Mouse (Mus musculus): Measurements from ENCODE around the gene Il5. TPM values are rescaled to one million over a fixed set of nuclear protein-coding genes. Genes with fewer than 3 reads are reported as not detected.

Gene Il5
- polyA plus RNA-seq, 1 experiment from 2014 or later = not detected

DNA sequence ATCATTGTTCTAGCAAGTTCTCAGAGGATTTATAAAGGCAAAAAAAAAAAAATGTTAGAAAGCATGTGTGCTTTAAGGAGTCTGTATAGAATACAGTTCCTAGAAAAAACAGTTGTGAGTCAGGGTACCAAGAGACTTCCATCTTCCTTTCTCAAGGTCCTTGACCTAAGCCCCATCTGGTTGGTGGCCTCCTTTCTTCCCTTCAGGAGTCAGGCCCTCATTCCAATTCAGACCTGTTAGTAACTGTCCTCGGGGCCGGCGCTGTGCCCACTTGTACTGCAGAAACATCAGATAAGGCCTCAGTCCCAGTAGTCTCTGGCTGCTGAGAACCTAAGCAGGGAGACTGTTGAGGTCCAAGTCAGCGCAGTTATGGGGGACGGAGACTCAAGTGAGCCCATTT, 52.5 kb downstream of the Il5 start, which contains the start of gene Gm17334:
Gene Gm17334, minus strand, starts transcription at position 101 of the 400 bp plus-strand sequence.
- Histone ChIP-seq H3K27me3 (replicated peaks; ENCODE audit: control insufficient read depth, insufficient read depth, low read length) (peaks cover 7% of the 10 kb centered on the region; the same call in 1 of the 2 replicates), H3K9me3 (ENCODE audit: control insufficient read depth, low read length) (no peaks in the 10 kb centered on the region), H3K36me3 (ENCODE audit: control insufficient read depth, insufficient read depth) (no peaks in the 10 kb centered on the region), H3K27ac (ENCODE audit: low read length) (no peak within 1 kb of the TSS), H3K4me1 (replicated peaks; ENCODE audit: control insufficient read depth, insufficient read depth, low read length) (peaks cover 8% of the 10 kb centered on the region), H3K4me2 (ENCODE audit: low read length) (no peak within 1 kb of the TSS), H3K4me3 (replicated peaks; ENCODE audit: low read length) (no peak within 1 kb of the TSS), H3K9ac (replicated peaks; ENCODE audit: low read depth, low read length) (no peak within 1 kb of the TSS)
- 87% methylated on average over 5 of the region's 5 CpGs for WGBS
- no peak for ATAC-seq

DNA sequence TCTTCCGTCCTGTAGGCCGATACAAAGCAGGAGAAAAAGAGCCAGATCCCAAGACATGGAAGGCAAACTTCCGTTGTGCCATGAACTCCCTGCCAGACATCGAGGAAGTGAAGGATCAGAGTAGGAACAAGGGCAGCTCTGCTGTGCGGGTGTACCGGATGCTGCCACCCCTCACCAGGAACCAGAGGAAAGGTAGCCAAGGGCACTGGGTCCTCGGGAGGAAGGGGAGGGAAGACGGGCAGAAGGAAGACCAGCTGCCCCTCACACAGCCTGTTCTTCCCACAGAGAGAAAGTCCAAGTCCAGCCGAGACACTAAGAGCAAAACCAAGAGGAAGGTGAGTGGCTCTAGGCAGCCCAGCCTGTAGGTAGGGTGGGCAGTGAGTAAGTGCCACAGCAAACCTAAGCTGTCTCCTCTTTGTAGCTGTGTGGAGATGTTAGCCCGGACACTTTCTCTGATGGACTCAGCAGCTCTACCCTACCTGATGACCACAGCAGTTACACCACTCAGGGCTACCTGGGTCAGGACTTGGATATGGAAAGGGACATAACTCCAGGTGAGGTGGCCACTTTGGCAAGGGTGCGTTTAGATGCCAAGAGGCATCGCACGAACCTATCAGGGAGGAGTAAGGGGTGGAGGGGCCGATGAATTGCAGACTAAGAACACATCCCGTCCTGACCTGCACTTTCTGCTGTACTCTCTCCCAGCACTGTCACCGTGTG, 53.2 kb downstream of the Il5 start:
- peaks cover 8% of the 10 kb centered on the region for H3K4me1 ChIP-seq (replicated peaks; ENCODE audit: control insufficient read depth, insufficient read depth, low read length)
- H3K4me3 ChIP-seq (replicated peaks; ENCODE audit: low read length) = no peak overlapping the region
- WGBS = 93% methylated on average over 16 of the region's 16 CpGs
- no peak for ATAC-seq
- H3K9ac ChIP-seq (replicated peaks; ENCODE audit: low read depth, low read length) = no peak overlapping the region
- no peak overlapping the region for H3K4me2 ChIP-seq (ENCODE audit: low read length)
- no peaks in the 10 kb centered on the region for H3K9me3 ChIP-seq (ENCODE audit: control insufficient read depth, low read length)
- peaks cover 7% of the 10 kb centered on the region; the same call in 1 of the 2 replicates for H3K27me3 ChIP-seq (replicated peaks; ENCODE audit: control insufficient read depth, insufficient read depth, low read length)
- H3K27ac ChIP-seq (ENCODE audit: low read length) = no peak overlapping the region
- H3K36me3 ChIP-seq (ENCODE audit: control insufficient read depth, insufficient read depth) = no peaks in the 10 kb centered on the region

Small RNA genes lying within 50 kb of the gene (microRNA-seq; reads per million reads assigned to microRNA genes)
- gene Mir7671 = not detected

Other genes starting within 250 kb of the Il5 start
- not detected in 2 replicates for gene Gm9945, start 240.6 kb upstream of the Il5 start, polyA plus RNA-seq (2015; fragmentation: Nextera tagmentation; extraction: Ambion mirVana)
- 1.9 and 2.2 TPM in 2 replicates for gene Sowaha, start 240.5 kb upstream of the Il5 start, polyA plus RNA-seq (2015; fragmentation: Nextera tagmentation; extraction: Ambion mirVana)
- gene Sept8, start 201.5 kb upstream of the Il5 start, polyA plus RNA-seq (2015; fragmentation: Nextera tagmentation; extraction: Ambion mirVana) = 23.3 and 25.6 TPM in 2 replicates
- 268 and 295 TPM in 2 replicates for gene Kif3a, start 153.4 kb upstream of the Il5 start, polyA plus RNA-seq (2015; fragmentation: Nextera tagmentation; extraction: Ambion mirVana)
- gene Il4, start 102.1 kb upstream of the Il5 start, polyA plus RNA-seq (2015; fragmentation: Nextera tagmentation; extraction: Ambion mirVana) = 3.0 and 4.7 TPM in 2 replicates
- gene Il13, start 86.1 kb upstream of the Il5 start, polyA plus RNA-seq (2015; fragmentation: Nextera tagmentation; extraction: Ambion mirVana) = not detected in 2 replicates
- gene Rad50, start 13.5 kb upstream of the Il5 start, polyA plus RNA-seq (2015; fragmentation: Nextera tagmentation; extraction: Ambion mirVana) = 14.8 and 17.1 TPM in 2 replicates
- gene Irf1, start 49.2 kb downstream of the Il5 start, polyA plus RNA-seq (2015; fragmentation: Nextera tagmentation; extraction: Ambion mirVana) = 2.5 and 3.4 TPM in 2 replicates
- gene Gm17334, start 52.4 kb downstream of the Il5 start, polyA plus RNA-seq (2015; fragmentation: Nextera tagmentation; extraction: Ambion mirVana) = 0.24 TPM in 1 of 2 replicates, not detected in the other
- 0.39 TPM in 1 of 2 replicates, not detected in the other for gene Gm12216, start 138.5 kb downstream of the Il5 start, polyA plus RNA-seq (2015; fragmentation: Nextera tagmentation; extraction: Ambion mirVana)
- gene Slc22a5, start 170.9 kb downstream of the Il5 start, polyA plus RNA-seq (2015; fragmentation: Nextera tagmentation; extraction: Ambion mirVana) = 11.8 and 12.0 TPM in 2 replicates

Measured in forebrain, embryonic 16.5 days (tissue).